Mouse (Mus musculus) kidney, adult 2 months (tissue): Measurements from ENCODE around the gene Foxp1.

Source experiments
- CTCF ChIP-seq: fragments of 200-500 bp; conservative IDR thresholded peaks from 2 replicates; pipeline ENCODE4 v1.5.1; 2011; ENCODE audit warnings: low read depth, mild to moderate bottlenecking, control low read depth, low read length, moderate library complexity, mixed read lengths; ENCODE audit not compliant: insufficient read depth, insufficient read length
- POLR2A ChIP-seq: fragments of 200-500 bp; IDR thresholded peaks from one replicate; pipeline ENCODE4 v1.6.1; 2011; ENCODE audit warnings: low read depth, low read length, control low read depth

GRCm38 (mm10) chr6:99217846-99218245, 304.7 kb downstream of the Foxp1 start:
- TF ChIP-seq CTCF: no peak
- TF ChIP-seq POLR2A: no peak
